Mouse (Mus musculus): ENCODE results near the gene Atmin. TPM values are rescaled to one million over a fixed set of nuclear protein-coding genes. Genes with fewer than 3 reads are reported as not detected.

The Atmin gene
- polyA plus RNA-seq, 1 experiment from 2014 or later, result 22.2 TPM

GRCm38 (mm10) chr8:116934976-116935375, 8.2 kb upstream of the Atmin start:
- no peak overlapping the region for H3K9ac ChIP-seq
- WGBS, result 94% methylated on average over 4 of the region's 4 CpGs
- no peaks in the 10 kb centered on the region for H3K9me3 ChIP-seq
- H3K36me3 ChIP-seq (replicated peaks), result no peaks in the 10 kb centered on the region
- no peaks in the 10 kb centered on the region for H3K27me3 ChIP-seq (replicated peaks)
- no peak overlapping the region for H3K27ac ChIP-seq
- H3K4me1 ChIP-seq, result no peaks in the 10 kb centered on the region
- no peak for ATAC-seq (replicated peaks)
- no peak overlapping the region for H3K4me2 ChIP-seq
- H3K4me3 ChIP-seq, result no peak overlapping the region

- H3K27me3 ChIP-seq (replicated peaks), result no peaks in the 10 kb centered on the region
- H3K9me3 ChIP-seq, result no peaks in the 10 kb centered on the region
- no peak overlapping the region for H3K27ac ChIP-seq
- no peak overlapping the region for H3K4me2 ChIP-seq
- no peak for ATAC-seq (replicated peaks)
- 37% methylated on average over 6 of the region's 6 CpGs for WGBS
- H3K9ac ChIP-seq, result no peak overlapping the region
- H3K36me3 ChIP-seq (replicated peaks), result no peaks in the 10 kb centered on the region
- no peak overlapping the region for H3K4me3 ChIP-seq
- H3K4me1 ChIP-seq, result no peaks in the 10 kb centered on the region
Measured at GRCm38 (mm10) chr8:116935506-116935905, 7.7 kb upstream of the Atmin start.

GRCm38 (mm10) chr8:116942284-116943058, 722 bp upstream of the Atmin start:
- no peaks in the 10 kb centered on the region for H3K9me3 ChIP-seq
- no peak overlapping the region for H3K4me3 ChIP-seq
- H3K36me3 ChIP-seq (replicated peaks), result no peaks in the 10 kb centered on the region
- no peak overlapping the region for H3K9ac ChIP-seq
- WGBS, result 78% methylated on average over 12 of the region's 12 CpGs
- peak overlapping the region; percentile 81; the same call in 1 of the 2 replicates for H3K4me2 ChIP-seq
- H3K27me3 ChIP-seq (replicated peaks), result no peaks in the 10 kb centered on the region
- ATAC-seq (replicated peaks), result no peak
- peaks cover 25% of the 10 kb centered on the region for H3K4me1 ChIP-seq
- H3K27ac ChIP-seq, result no peak overlapping the region

- under 1% methylated on average over 62 of the region's 62 CpGs for WGBS
- no peaks in the 10 kb centered on the region for H3K9me3 ChIP-seq
- peak overlapping the region; percentile 81 for H3K4me2 ChIP-seq
Measured at GRCm38 (mm10) chr8:116943555-116944384, 577 bp downstream of the Atmin start.

GRCm38 (mm10) chr8:116944385-116944696, 1.1 kb downstream of the Atmin start:
- H3K36me3 ChIP-seq (replicated peaks), result no peaks in the 10 kb centered on the region
- H3K27me3 ChIP-seq (replicated peaks), result no peaks in the 10 kb centered on the region
- peak overlapping the region; percentile 75 for H3K4me3 ChIP-seq
- no peak for ATAC-seq (replicated peaks)
- H3K4me2 ChIP-seq, result peak overlapping the region; percentile 81
- peak overlapping the region; percentile 80 for H3K9ac ChIP-seq
- H3K4me1 ChIP-seq, result peaks cover 25% of the 10 kb centered on the region
- no peak overlapping the region for H3K27ac ChIP-seq
- WGBS, result 16% methylated on average over 4 of the region's 4 CpGs
- H3K9me3 ChIP-seq, result no peaks in the 10 kb centered on the region

More at GRCm38 (mm10) chr8:116943555-116944384, 577 bp downstream of the Atmin start:
- H3K9ac ChIP-seq, result peak overlapping the region; percentile 80
- H3K4me1 ChIP-seq, result peaks cover 25% of the 10 kb centered on the region
- peak; percentile 82 for ATAC-seq (replicated peaks)
- no peaks in the 10 kb centered on the region for H3K36me3 ChIP-seq (replicated peaks)
- peak overlapping the region; percentile 74 for H3K27ac ChIP-seq
- peak overlapping the region; percentile 75 for H3K4me3 ChIP-seq
- no peaks in the 10 kb centered on the region for H3K27me3 ChIP-seq (replicated peaks)

- ATAC-seq (replicated peaks), result no peak
Measured at GRCm38 (mm10) chr8:116945169-116945910, 2.1 kb downstream of the Atmin start.

GRCm38 (mm10) chr8:116946268-116946838, 3.2 kb downstream of the Atmin start:
- H3K9ac ChIP-seq, result no peak overlapping the region
- H3K27me3 ChIP-seq (replicated peaks), result no peaks in the 10 kb centered on the region
- no peaks in the 10 kb centered on the region for H3K36me3 ChIP-seq (replicated peaks)
- ATAC-seq (replicated peaks), result no peak
- no peak overlapping the region for H3K4me3 ChIP-seq
- no peak overlapping the region for H3K4me2 ChIP-seq
- peaks cover 25% of the 10 kb centered on the region for H3K4me1 ChIP-seq
- H3K9me3 ChIP-seq, result no peaks in the 10 kb centered on the region
- H3K27ac ChIP-seq, result no peak overlapping the region
- WGBS, result 86% methylated on average over 21 of the region's 21 CpGs

More at GRCm38 (mm10) chr8:116945169-116945910, 2.1 kb downstream of the Atmin start:
- Histone ChIP-seq H3K36me3 (replicated peaks) (no peaks in the 10 kb centered on the region), H3K4me3 (no peak overlapping the region), H3K27me3 (replicated peaks) (no peaks in the 10 kb centered on the region), H3K9me3 (no peaks in the 10 kb centered on the region), H3K4me2 (0 out of 2 replicates have a peak overlapping the region, but pooled peaks have one; percentile 81), H3K9ac (peak overlapping the region; percentile 80), H3K4me1 (peaks cover 25% of the 10 kb centered on the region), H3K27ac (no peak overlapping the region)
- WGBS, result 92% methylated on average over 9 of the region's 9 CpGs

- H3K36me3 ChIP-seq (replicated peaks), result no peaks in the 10 kb centered on the region
- peaks cover 25% of the 10 kb centered on the region for H3K4me1 ChIP-seq
- WGBS, result 88% methylated on average over 6 of the region's 6 CpGs
- no peak overlapping the region for H3K4me3 ChIP-seq
- H3K4me2 ChIP-seq, result no peak overlapping the region
- H3K9ac ChIP-seq, result no peak overlapping the region
- H3K9me3 ChIP-seq, result no peaks in the 10 kb centered on the region
- H3K27ac ChIP-seq, result no peak overlapping the region
- H3K27me3 ChIP-seq (replicated peaks), result no peaks in the 10 kb centered on the region
- no peak for ATAC-seq (replicated peaks)
Measured at GRCm38 (mm10) chr8:116946851-116947250, 3.7 kb downstream of the Atmin start.

GRCm38 (mm10) chr8:116947589-116947988, 4.4 kb downstream of the Atmin start:
- ATAC-seq (replicated peaks), result no peak
- 89% methylated on average over 7 of the region's 7 CpGs for WGBS

GRCm38 (mm10) chr8:116951369-116951768, 8.2 kb downstream of the Atmin start:
- no peak for ATAC-seq (replicated peaks)
- 73% methylated on average over 5 of the region's 5 CpGs for WGBS
- Histone ChIP-seq H3K4me2 (no peak overlapping the region), H3K36me3 (replicated peaks) (peaks cover 23% of the 10 kb centered on the region), H3K27me3 (replicated peaks) (no peaks in the 10 kb centered on the region), H3K9me3 (no peaks in the 10 kb centered on the region), H3K4me1 (peaks cover 2% of the 10 kb centered on the region; the same call in 1 of the 2 replicates), H3K27ac (no peak overlapping the region), H3K4me3 (no peak overlapping the region), H3K9ac (no peak overlapping the region)

More at GRCm38 (mm10) chr8:116947589-116947988, 4.4 kb downstream of the Atmin start:
- H3K9me3 ChIP-seq, result no peaks in the 10 kb centered on the region
- H3K4me2 ChIP-seq, result no peak overlapping the region
- H3K4me1 ChIP-seq, result peaks cover 25% of the 10 kb centered on the region
- H3K4me3 ChIP-seq, result no peak overlapping the region
- no peaks in the 10 kb centered on the region for H3K36me3 ChIP-seq (replicated peaks)
- H3K27me3 ChIP-seq (replicated peaks), result no peaks in the 10 kb centered on the region
- H3K27ac ChIP-seq, result no peak overlapping the region
- H3K9ac ChIP-seq, result no peak overlapping the region

GRCm38 (mm10) chr8:116951778-116952177, 8.6 kb downstream of the Atmin start:
- no peak overlapping the region for H3K9ac ChIP-seq
- no peaks in the 10 kb centered on the region for H3K9me3 ChIP-seq
- WGBS, result 92% methylated on average over 2 of the region's 2 CpGs
- no peaks in the 10 kb centered on the region for H3K27me3 ChIP-seq (replicated peaks)
- no peak for ATAC-seq (replicated peaks)
- peaks cover 27% of the 10 kb centered on the region for H3K36me3 ChIP-seq (replicated peaks)
- H3K4me2 ChIP-seq, result no peak overlapping the region
- H3K4me1 ChIP-seq, result no peaks in the 10 kb centered on the region
- no peak overlapping the region for H3K4me3 ChIP-seq
- no peak overlapping the region for H3K27ac ChIP-seq

GRCm38 (mm10) chr8:116952428-116952827, 9.2 kb downstream of the Atmin start:
- no peak for ATAC-seq (replicated peaks)
- H3K4me3 ChIP-seq, result no peak overlapping the region
- no peak overlapping the region for H3K27ac ChIP-seq
- no peaks in the 10 kb centered on the region for H3K9me3 ChIP-seq
- no peak overlapping the region for H3K9ac ChIP-seq
- no peak overlapping the region for H3K4me2 ChIP-seq
- H3K36me3 ChIP-seq (replicated peaks), result peaks cover 33% of the 10 kb centered on the region
- no peaks in the 10 kb centered on the region for H3K4me1 ChIP-seq
- H3K27me3 ChIP-seq (replicated peaks), result no peaks in the 10 kb centered on the region
- 94% methylated on average over 8 of the region's 8 CpGs for WGBS
